Mouse (Mus musculus): Measurements from ENCODE around the gene Obscn. TPM values are rescaled to one million over a fixed set of nuclear protein-coding genes. Genes with fewer than 3 reads are reported as not detected.
A peak's percentile ranks its signal among the peaks of the same experiment; 100 is the strongest.

Gene Obscn
- total and polyA plus RNA-seq, 2 experiments from 2014 or later: 107 to 245 TPM

DNA sequence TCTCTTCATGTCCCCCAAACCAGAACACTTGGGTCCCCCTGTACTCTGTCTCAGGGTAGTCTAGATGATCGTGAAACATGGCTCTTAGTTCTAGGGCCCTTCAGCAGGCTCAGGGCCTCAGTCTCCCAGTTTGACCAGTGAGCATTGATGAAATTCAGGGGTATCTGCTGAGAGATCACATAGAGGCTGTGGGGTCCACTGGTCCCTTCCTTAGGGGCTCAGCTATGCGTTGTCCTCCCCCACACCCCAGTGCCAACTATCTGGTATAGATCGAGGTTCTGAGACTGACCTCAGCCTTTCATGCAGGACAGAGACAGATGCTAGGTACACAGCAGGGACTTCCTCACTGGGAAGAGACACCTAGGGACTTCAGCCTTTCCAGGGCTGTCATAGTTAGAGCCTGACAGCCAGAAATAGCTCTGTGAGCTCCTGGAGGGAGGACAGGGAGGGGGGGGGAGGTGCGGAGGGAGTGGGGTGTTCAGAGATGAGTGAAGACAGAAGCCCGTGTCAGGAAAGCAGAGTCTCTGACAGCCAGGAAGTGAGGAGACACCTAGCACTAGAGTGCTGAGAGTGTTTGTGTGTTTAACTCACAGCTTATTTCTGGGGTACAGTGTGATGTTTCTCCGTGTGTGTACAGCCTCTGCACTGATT, 152.4 kb downstream of the Obscn start:
- peak overlapping the region; percentile 45 for H3K4me2 ChIP-seq (ENCODE audit: low read depth, low read length)
- H3K36me3 ChIP-seq (replicated peaks; ENCODE audit: control insufficient read depth, insufficient read depth, low read length): peaks cover 59% of the 10 kb centered on the region

DNA sequence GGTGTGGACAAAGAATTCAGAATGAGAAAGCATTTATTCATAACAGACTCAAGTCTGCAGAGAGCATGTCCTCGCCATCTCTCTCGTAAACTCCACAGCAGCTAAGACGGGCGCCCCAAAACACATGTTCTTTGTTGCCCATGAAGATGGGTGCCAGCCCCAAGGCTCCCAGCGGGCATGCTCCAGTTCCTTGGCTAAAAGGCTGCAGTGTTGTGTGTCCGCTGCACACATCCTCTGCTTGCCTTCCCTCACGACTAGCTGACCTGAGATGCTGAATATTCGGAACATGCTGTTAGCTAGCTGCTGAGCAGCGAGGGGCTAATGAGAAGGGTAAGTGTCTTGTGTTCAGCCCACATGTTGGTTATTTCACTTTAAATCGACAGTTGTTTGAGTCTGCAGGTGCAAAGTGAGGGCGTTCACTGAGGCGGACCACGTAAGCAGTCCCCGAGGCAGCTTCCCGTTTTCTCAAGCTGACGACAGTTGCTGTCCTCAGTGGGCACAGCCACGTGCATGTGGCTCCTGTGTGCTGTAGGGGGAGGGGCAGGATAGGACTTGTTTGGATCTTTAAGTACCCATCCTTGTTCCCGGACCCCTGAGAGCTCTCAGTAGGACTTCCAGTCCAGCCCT, 153.6 kb downstream of the Obscn start:
- TF ChIP-seq EP300 (IDR thresholded peaks at IDR 0.05; ENCODE audit: low read depth): no peak
- no peak for TF ChIP-seq CTCF (IDR thresholded peaks at IDR 0.05; ENCODE audit: low read depth)
- DNase-seq (ENCODE audit: low spot score) (no peak), ATAC-seq (ENCODE audit: insufficient read depth, low read depth) (no peak)
- Histone ChIP-seq H3K27me3 (ENCODE audit: control insufficient read depth, insufficient read depth, low read length) (no peaks in the 10 kb centered on the region), H3K4me3 (ENCODE audit: low read depth, low read length) (no peak overlapping the region), H3K9ac (replicated peaks; ENCODE audit: low read depth, low read length) (no peak overlapping the region), H3K36me3 (replicated peaks; ENCODE audit: control insufficient read depth, insufficient read depth, low read length) (peaks cover 48% of the 10 kb centered on the region), H3K4me2 (ENCODE audit: low read depth, low read length) (peak overlapping the region; percentile 24; the same call in 1 of the 2 replicates), H3K4me1 (ENCODE audit: control insufficient read depth, insufficient read depth) (peaks cover 73% of the 10 kb centered on the region), H3K9me3 (replicated peaks; ENCODE audit: control insufficient read depth, low read length) (no peaks in the 10 kb centered on the region), H3K27ac (ENCODE audit: low read depth) (peak overlapping the region; percentile 79)
- WGBS: 73% methylated on average over 18 of the region's 18 CpGs

More for the DNA sequence above, 152.4 kb downstream of the Obscn start:
- peaks cover 77% of the 10 kb centered on the region for H3K4me1 ChIP-seq (ENCODE audit: control insufficient read depth, insufficient read depth)
- H3K9me3 ChIP-seq (replicated peaks; ENCODE audit: control insufficient read depth, low read length): no peaks in the 10 kb centered on the region
- peak; percentile 78 for ATAC-seq (ENCODE audit: insufficient read depth, low read depth)
- peak; percentile 83 for DNase-seq (ENCODE audit: low spot score)
- peak overlapping the region; percentile 87 for H3K27ac ChIP-seq (ENCODE audit: low read depth)
- 39% methylated on average over 6 of the region's 6 CpGs for WGBS
- H3K4me3 ChIP-seq (ENCODE audit: low read depth, low read length): no peak overlapping the region
- peak; percentile 24; the same call in 1 of the 2 replicates for TF ChIP-seq EP300 (IDR thresholded peaks at IDR 0.05; ENCODE audit: low read depth)
- TF ChIP-seq CTCF (IDR thresholded peaks at IDR 0.05; ENCODE audit: low read depth): no peak
- no peaks in the 10 kb centered on the region for H3K27me3 ChIP-seq (ENCODE audit: control insufficient read depth, insufficient read depth, low read length)
- H3K9ac ChIP-seq (replicated peaks; ENCODE audit: low read depth, low read length): no peak overlapping the region

DNA sequence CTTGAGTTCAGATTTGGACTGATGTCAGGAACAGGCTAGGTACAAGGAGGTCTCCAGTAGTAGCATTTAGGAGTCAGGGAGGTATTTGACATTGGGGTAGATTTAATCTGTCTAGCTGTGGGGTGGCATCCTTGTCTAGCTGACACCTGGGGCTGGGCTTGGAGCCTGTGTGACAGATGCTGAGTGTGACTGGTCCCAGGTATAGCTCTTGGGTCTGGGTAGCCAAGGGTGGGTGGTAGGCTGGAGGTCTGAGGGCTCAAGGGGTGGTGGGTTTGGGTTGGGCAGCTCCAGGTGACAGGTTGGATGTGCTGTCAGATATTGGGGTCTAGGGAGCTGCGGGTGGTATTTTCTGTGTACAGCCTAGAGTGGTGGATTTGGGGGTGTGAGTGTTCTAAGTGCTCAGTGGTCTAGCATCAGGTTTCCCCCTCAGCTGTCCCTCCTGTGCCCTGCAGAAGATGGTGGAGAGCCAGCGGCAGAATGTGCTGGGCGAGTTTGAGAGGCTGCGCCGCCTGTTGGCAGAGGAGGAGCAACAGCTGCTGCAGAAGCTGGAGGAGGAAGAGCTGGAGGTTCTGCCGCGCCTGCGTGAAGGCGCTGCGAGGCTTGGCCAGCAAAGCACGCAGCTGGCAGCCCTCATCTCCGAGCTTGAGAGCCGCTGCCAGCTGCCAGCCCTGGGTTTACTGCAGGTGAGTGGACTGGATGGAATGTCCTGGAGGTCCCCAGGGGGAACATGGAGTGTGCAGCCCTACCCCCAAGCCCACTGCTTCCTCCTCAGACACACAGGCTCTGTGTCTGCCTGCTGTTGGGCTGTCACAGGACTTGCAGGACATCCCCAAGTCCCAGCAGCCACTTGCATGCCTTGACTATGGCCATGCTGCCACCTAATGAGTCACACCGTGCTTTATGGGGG, 154.4 kb downstream of the Obscn start:
- peak; percentile 27 for ATAC-seq (ENCODE audit: insufficient read depth, low read depth)
- Histone ChIP-seq H3K27me3 (ENCODE audit: control insufficient read depth, insufficient read depth, low read length) (no peaks in the 10 kb centered on the region), H3K9ac (replicated peaks; ENCODE audit: low read depth, low read length) (no peak overlapping the region), H3K9me3 (replicated peaks; ENCODE audit: control insufficient read depth, low read length) (no peaks in the 10 kb centered on the region), H3K4me2 (ENCODE audit: low read depth, low read length) (peak overlapping the region; percentile 32; the same call in 1 of the 2 replicates), H3K4me3 (ENCODE audit: low read depth, low read length) (no peak overlapping the region), H3K36me3 (replicated peaks; ENCODE audit: control insufficient read depth, insufficient read depth, low read length) (peaks cover 40% of the 10 kb centered on the region), H3K4me1 (ENCODE audit: control insufficient read depth, insufficient read depth) (peaks cover 65% of the 10 kb centered on the region), H3K27ac (ENCODE audit: low read depth) (peak overlapping the region; percentile 79)
- TF ChIP-seq CTCF (IDR thresholded peaks at IDR 0.05; ENCODE audit: low read depth): peak; percentile 75
- no peak for TF ChIP-seq EP300 (IDR thresholded peaks at IDR 0.05; ENCODE audit: low read depth)
- DNase-seq (ENCODE audit: low spot score): peak; percentile 86
- WGBS: 34% methylated on average over 14 of the region's 14 CpGs

- Histone ChIP-seq H3K27ac (ENCODE audit: low read depth) (peak overlapping the region; percentile 56), H3K9ac (replicated peaks; ENCODE audit: low read depth, low read length) (peak overlapping the region; percentile 90), H3K4me2 (ENCODE audit: low read depth, low read length) (peak overlapping the region; percentile 90), H3K4me3 (ENCODE audit: low read depth, low read length) (peak overlapping the region; percentile 88; the same call in 1 of the 2 replicates), H3K27me3 (ENCODE audit: control insufficient read depth, insufficient read depth, low read length) (no peaks in the 10 kb centered on the region), H3K9me3 (replicated peaks; ENCODE audit: control insufficient read depth, low read length) (no peaks in the 10 kb centered on the region), H3K36me3 (replicated peaks; ENCODE audit: control insufficient read depth, insufficient read depth, low read length) (peaks cover 29% of the 10 kb centered on the region), H3K4me1 (ENCODE audit: control insufficient read depth, insufficient read depth) (peaks cover 54% of the 10 kb centered on the region)
- ATAC-seq (ENCODE audit: insufficient read depth, low read depth) (no peak), DNase-seq (ENCODE audit: low spot score) (no peak)
- WGBS: 33% methylated on average over 5 of the region's 5 CpGs
- no peak for TF ChIP-seq EP300 (IDR thresholded peaks at IDR 0.05; ENCODE audit: low read depth)
- no peak for TF ChIP-seq CTCF (IDR thresholded peaks at IDR 0.05; ENCODE audit: low read depth)
Measured at GRCm38 (mm10) chr11:58980381-58980990, 155.7 kb downstream of the Obscn start.

DNA sequence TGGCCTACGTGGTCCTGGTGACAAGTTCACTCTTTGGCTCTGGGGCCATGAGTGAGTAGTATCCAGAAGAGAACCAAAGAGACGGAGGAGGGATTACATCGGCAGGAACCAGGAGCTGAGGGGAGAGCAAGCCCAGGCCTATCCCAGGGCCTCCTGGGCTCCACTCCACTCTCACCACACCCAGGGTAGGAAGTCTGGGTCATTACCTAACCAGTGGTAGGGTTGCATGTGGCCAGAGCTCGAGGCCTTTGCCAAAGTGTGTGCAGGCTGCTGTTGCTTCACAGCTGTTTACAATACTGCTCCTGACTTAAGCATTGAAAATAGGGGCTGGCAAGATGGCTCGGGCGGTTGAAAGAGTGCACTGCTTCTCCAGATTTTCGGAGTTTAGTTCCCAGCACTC, 156.5 kb downstream of the Obscn start:
- peaks cover 46% of the 10 kb centered on the region for H3K4me1 ChIP-seq (ENCODE audit: control insufficient read depth, insufficient read depth)
- H3K36me3 ChIP-seq (replicated peaks; ENCODE audit: control insufficient read depth, insufficient read depth, low read length): peaks cover 21% of the 10 kb centered on the region
- ATAC-seq (ENCODE audit: insufficient read depth, low read depth) (no peak), DNase-seq (ENCODE audit: low spot score) (no peak)
- no peaks in the 10 kb centered on the region for H3K9me3 ChIP-seq (replicated peaks; ENCODE audit: control insufficient read depth, low read length)
- H3K9ac ChIP-seq (replicated peaks; ENCODE audit: low read depth, low read length): peak overlapping the region; percentile 90
- H3K4me3 ChIP-seq (ENCODE audit: low read depth, low read length): peak overlapping the region; percentile 88
- peak overlapping the region; percentile 56 for H3K27ac ChIP-seq (ENCODE audit: low read depth)
- WGBS: 38% methylated on average over 7 of the region's 7 CpGs
- no peaks in the 10 kb centered on the region for H3K27me3 ChIP-seq (ENCODE audit: control insufficient read depth, insufficient read depth, low read length)
- peak overlapping the region; percentile 90 for H3K4me2 ChIP-seq (ENCODE audit: low read depth, low read length)
- TF ChIP-seq CTCF (IDR thresholded peaks at IDR 0.05; ENCODE audit: low read depth) (no peak), EP300 (IDR thresholded peaks at IDR 0.05; ENCODE audit: low read depth) (no peak)

Measured in heart, postnatal 0 days (tissue).